Mouse (Mus musculus) heart, embryonic 12.5 days (tissue): ENCODE data around the gene Psmd12. TPM values are rescaled to one million over a fixed set of nuclear protein-coding genes. Genes with fewer than 3 reads are reported as not detected.

Experiments used
- ATAC-seq: fragments of 200-750 bp; cut with Nextera tagmentation; 2 replicates; pipeline ENCODE4 v1.8.0; 2017; ENCODE audit warnings: moderate TSS enrichment, moderate library complexity; ENCODE audit not compliant: insufficient number of reproducible peaks, low FRiP score
- H3K27ac ChIP-seq: fragments of 300-500 bp; sonication (generic); 2 replicates; pipeline ENCODE4 v1.5.1; 2016; ENCODE audit warnings: mild to moderate bottlenecking, moderate library complexity; ENCODE audit not compliant: poor library complexity, severe bottlenecking
- H3K27me3 ChIP-seq: fragments of 300-500 bp; sonication (generic); replicated peaks from 2 replicates; pipeline ENCODE4 v1.6.1; 2016; ENCODE audit warnings: mild to moderate bottlenecking, moderate library complexity
- H3K36me3 ChIP-seq: fragments of 300-500 bp; sonication (generic); 2 replicates; pipeline ENCODE4 v1.6.1; 2016; ENCODE audit warnings: mild to moderate bottlenecking, moderate library complexity
- H3K4me1 ChIP-seq: fragments of 300-500 bp; sonication (generic); replicated peaks from 2 replicates; pipeline ENCODE4 v1.6.1; 2016; ENCODE audit warnings: mild to moderate bottlenecking
- H3K4me2 ChIP-seq: fragments of 300-500 bp; sonication (generic); 2 replicates; pipeline ENCODE4 v1.6.1; 2016; ENCODE audit warnings: mild to moderate bottlenecking, moderate library complexity
- H3K4me3 ChIP-seq: fragments of 300-500 bp; sonication (generic); 2 replicates; pipeline ENCODE4 v1.5.1; 2016; ENCODE audit warnings: mild to moderate bottlenecking
- H3K9ac ChIP-seq: fragments of 300-500 bp; sonication (generic); 2 replicates; pipeline ENCODE4 v1.6.1; 2016; ENCODE audit warnings: mild to moderate bottlenecking, moderate library complexity
- H3K9me3 ChIP-seq: fragments of 300-500 bp; sonication (generic); replicated peaks from 2 replicates; pipeline ENCODE4 v1.6.1; 2016; ENCODE audit warnings: mild to moderate bottlenecking, moderate library complexity
- WGBS: fragments of 180-500 bp; shearing (Covaris S2); methylation state at CpG from one replicate; pipeline ENCODE4 v1.1.7; 2016; 5-methylcytosine and 5-hydroxymethylcytosine counted together
- polyA plus RNA-seq: library from polyadenylated mRNA; unstranded; fragments of >200 nt; fragmentation: Nextera tagmentation; extraction: Ambion mirVana; gene quantifications from 2 replicates; pipeline ENCODE4 v1.2.1, GENCODE M21; 2016

The Psmd12 gene
- polyA plus RNA-seq = 156 and 160 TPM in 2 replicates

GRCm38 (mm10) chr11:107479053-107479861 lies at the start of gene Psmd12:
TSS of gene Psmd12 (plus strand) at chr11:107479484.
- no peaks in the 10 kb centered on the region for H3K27me3 ChIP-seq
- peaks cover 16% of the 10 kb centered on the region for H3K4me1 ChIP-seq
- peak; percentile 98 for ATAC-seq
- WGBS = under 1% methylated on average over 51 of the region's 51 CpGs
- peak within 1 kb of the TSS; percentile 86 for H3K4me2 ChIP-seq
- no peaks in the 10 kb centered on the region for H3K9me3 ChIP-seq
- no peaks in the 10 kb centered on the region for H3K36me3 ChIP-seq
- peak within 1 kb of the TSS; percentile 87 for H3K4me3 ChIP-seq
- peak within 1 kb of the TSS; percentile 95 for H3K9ac ChIP-seq
- H3K27ac ChIP-seq = peak within 1 kb of the TSS; percentile 80

- no peak for ATAC-seq
- no peak overlapping the region for H3K27ac ChIP-seq
- WGBS = 73% methylated on average over 7 of the region's 7 CpGs
Measured at GRCm38 (mm10) chr11:107431197-107431965, 47.9 kb upstream of the Psmd12 start.

GRCm38 (mm10) chr11:107435776-107436449 lies 43.4 kb upstream of the Psmd12 start:
- H3K9ac ChIP-seq = no peak overlapping the region
- no peak for ATAC-seq
- no peaks in the 10 kb centered on the region for H3K27me3 ChIP-seq
- no peaks in the 10 kb centered on the region; the same call in 1 of the 2 replicates for H3K9me3 ChIP-seq
- peaks cover 10% of the 10 kb centered on the region; the same call in 1 of the 2 replicates for H3K4me1 ChIP-seq
- no peak overlapping the region for H3K27ac ChIP-seq
- 83% methylated on average over 6 of the region's 6 CpGs for WGBS
- no peak overlapping the region for H3K4me3 ChIP-seq
- H3K36me3 ChIP-seq = peaks cover 6% of the 10 kb centered on the region
- no peak overlapping the region for H3K4me2 ChIP-seq

More at GRCm38 (mm10) chr11:107431197-107431965, 47.9 kb upstream of the Psmd12 start:
- Histone ChIP-seq H3K4me3 (no peak overlapping the region), H3K9ac (no peak overlapping the region), H3K36me3 (peaks cover 6% of the 10 kb centered on the region), H3K4me1 (no peaks in the 10 kb centered on the region; the same call in 1 of the 2 replicates), H3K9me3 (peaks cover 5% of the 10 kb centered on the region), H3K27me3 (no peaks in the 10 kb centered on the region), H3K4me2 (no peak overlapping the region)

GRCm38 (mm10) chr11:107437723-107438122 lies 41.6 kb upstream of the Psmd12 start:
- no peak for ATAC-seq
- 59% methylated on average over 4 of the region's 4 CpGs for WGBS
- H3K4me2 ChIP-seq = no peak overlapping the region

GRCm38 (mm10) chr11:107438140-107438539 lies 41.1 kb upstream of the Psmd12 start:
- Histone ChIP-seq H3K4me3 (no peak overlapping the region), H3K9me3 (no peaks in the 10 kb centered on the region; the same call in 1 of the 2 replicates), H3K4me2 (no peak overlapping the region), H3K4me1 (peaks cover 10% of the 10 kb centered on the region; the same call in 1 of the 2 replicates), H3K27me3 (no peaks in the 10 kb centered on the region), H3K9ac (no peak overlapping the region), H3K27ac (no peak overlapping the region), H3K36me3 (peaks cover 6% of the 10 kb centered on the region)
- 80% methylated on average over 3 of the region's 3 CpGs for WGBS
- no peak for ATAC-seq

More at GRCm38 (mm10) chr11:107437723-107438122, 41.6 kb upstream of the Psmd12 start:
- no peak overlapping the region for H3K4me3 ChIP-seq
- no peak overlapping the region for H3K9ac ChIP-seq
- H3K4me1 ChIP-seq = peaks cover 10% of the 10 kb centered on the region; the same call in 1 of the 2 replicates
- peaks cover 6% of the 10 kb centered on the region for H3K36me3 ChIP-seq
- H3K9me3 ChIP-seq = no peaks in the 10 kb centered on the region; the same call in 1 of the 2 replicates
- no peaks in the 10 kb centered on the region for H3K27me3 ChIP-seq
- H3K27ac ChIP-seq = no peak overlapping the region

GRCm38 (mm10) chr11:107441050-107441449 lies 38.2 kb upstream of the Psmd12 start:
- H3K36me3 ChIP-seq = no peaks in the 10 kb centered on the region
- H3K9me3 ChIP-seq = no peaks in the 10 kb centered on the region; the same call in 1 of the 2 replicates
- no peak overlapping the region for H3K4me3 ChIP-seq
- H3K9ac ChIP-seq = no peak overlapping the region
- ATAC-seq = no peak
- H3K4me1 ChIP-seq = peaks cover 16% of the 10 kb centered on the region
- WGBS = 60% methylated on average over 3 of the region's 3 CpGs
- no peaks in the 10 kb centered on the region for H3K27me3 ChIP-seq
- no peak overlapping the region for H3K4me2 ChIP-seq
- no peak overlapping the region for H3K27ac ChIP-seq

- WGBS = 78% methylated on average over 12 of the region's 12 CpGs
- H3K9me3 ChIP-seq = no peaks in the 10 kb centered on the region; the same call in 1 of the 2 replicates
- H3K4me1 ChIP-seq = peaks cover 23% of the 10 kb centered on the region
- no peak for ATAC-seq
- no peak overlapping the region for H3K27ac ChIP-seq
- no peaks in the 10 kb centered on the region for H3K27me3 ChIP-seq
- no peak overlapping the region for H3K9ac ChIP-seq
- no peaks in the 10 kb centered on the region for H3K36me3 ChIP-seq
- H3K4me3 ChIP-seq = no peak overlapping the region
- no peak overlapping the region for H3K4me2 ChIP-seq
Measured at GRCm38 (mm10) chr11:107443121-107444095, 35.9 kb upstream of the Psmd12 start.

- H3K9ac ChIP-seq = no peak overlapping the region
- no peaks in the 10 kb centered on the region for H3K9me3 ChIP-seq
- WGBS = 83% methylated on average over 3 of the region's 3 CpGs
- ATAC-seq = no peak
- H3K4me3 ChIP-seq = no peak overlapping the region
- no peak overlapping the region for H3K27ac ChIP-seq
- H3K4me1 ChIP-seq = peaks cover 41% of the 10 kb centered on the region
- H3K4me2 ChIP-seq = no peak overlapping the region
- H3K36me3 ChIP-seq = no peaks in the 10 kb centered on the region
- no peaks in the 10 kb centered on the region for H3K27me3 ChIP-seq
Measured at GRCm38 (mm10) chr11:107445683-107446082, 33.6 kb upstream of the Psmd12 start.

- no peak overlapping the region for H3K4me3 ChIP-seq
- no peak for ATAC-seq
- H3K4me1 ChIP-seq = peaks cover 50% of the 10 kb centered on the region
- H3K9me3 ChIP-seq = no peaks in the 10 kb centered on the region
- WGBS = 48% methylated on average over 6 of the region's 6 CpGs
- peak overlapping the region; percentile 66; the same call in 1 of the 2 replicates for H3K27ac ChIP-seq
- H3K27me3 ChIP-seq = no peaks in the 10 kb centered on the region
- no peaks in the 10 kb centered on the region for H3K36me3 ChIP-seq
- H3K9ac ChIP-seq = no peak overlapping the region
- H3K4me2 ChIP-seq = no peak overlapping the region
Measured at GRCm38 (mm10) chr11:107446650-107447049, 32.6 kb upstream of the Psmd12 start.

- Histone ChIP-seq H3K9me3 (no peaks in the 10 kb centered on the region), H3K36me3 (no peaks in the 10 kb centered on the region), H3K4me3 (no peak overlapping the region), H3K9ac (no peak overlapping the region), H3K4me1 (peaks cover 51% of the 10 kb centered on the region), H3K27ac (no peak overlapping the region), H3K4me2 (no peak overlapping the region), H3K27me3 (no peaks in the 10 kb centered on the region)
- ATAC-seq = no peak
- WGBS = 59% methylated on average over 5 of the region's 5 CpGs
Measured at GRCm38 (mm10) chr11:107447349-107447748, 31.9 kb upstream of the Psmd12 start.
